Mouse (Mus musculus) neural tube, embryonic 11.5 days (tissue): ENCODE measurements around the gene Arhgap11a. TPM values are rescaled to one million over a fixed set of nuclear protein-coding genes. Genes with fewer than 3 reads are reported as not detected.

Source experiments
- ATAC-seq: fragments of 200-750 bp; cut with Nextera tagmentation; 2 replicates; pipeline ENCODE4 v1.8.0; 2017; ENCODE audit warnings: moderate number of reproducible peaks, mild to moderate bottlenecking, moderate TSS enrichment, moderate library complexity; ENCODE audit not compliant: insufficient read depth, low FRiP score, low TSS enrichment
- DNase-seq: peaks from one replicate; pipeline ENCODE4 v3.0.0-alpha.2; 2015; ENCODE audit warnings: low spot score
- H3K27ac ChIP-seq: fragments of 300-500 bp; sonication (generic); 2 replicates; pipeline ENCODE4 v1.5.1; 2014; ENCODE audit warnings: low read depth, mild to moderate bottlenecking, low read length
- H3K27me3 ChIP-seq: fragments of 300-500 bp; sonication (generic); 2 replicates; pipeline ENCODE4 v1.6.1; 2014; ENCODE audit warnings: mild to moderate bottlenecking, low read length, mixed read lengths; ENCODE audit not compliant: control insufficient read depth, insufficient read depth
- H3K36me3 ChIP-seq: fragments of 300-500 bp; sonication (generic); 2 replicates; pipeline ENCODE4 v1.6.1; 2014; ENCODE audit warnings: mild to moderate bottlenecking, low read length, moderate library complexity, mixed read lengths; ENCODE audit not compliant: control insufficient read depth, insufficient read depth
- H3K4me1 ChIP-seq: fragments of 300-500 bp; sonication (generic); 2 replicates; pipeline ENCODE4 v1.6.1; 2014; ENCODE audit warnings: low read length, mixed read lengths; ENCODE audit not compliant: control insufficient read depth, insufficient read depth
- H3K4me2 ChIP-seq: fragments of 300-500 bp; sonication (generic); 2 replicates; pipeline ENCODE4 v1.6.1; 2014; ENCODE audit warnings: low read depth, mild to moderate bottlenecking, moderate library complexity
- H3K4me3 ChIP-seq: fragments of 300-500 bp; sonication (generic); 2 replicates; pipeline ENCODE4 v1.5.1; 2014; ENCODE audit warnings: low read depth, low read length
- H3K9ac ChIP-seq: fragments of 300-500 bp; sonication (generic); 2 replicates; pipeline ENCODE4 v1.6.1; 2014; ENCODE audit warnings: mild to moderate bottlenecking, low read length
- H3K9me3 ChIP-seq: fragments of 300-500 bp; sonication (generic); 2 replicates; pipeline ENCODE4 v1.6.1; 2016; ENCODE audit warnings: low read length; ENCODE audit not compliant: control insufficient read depth
- WGBS: fragments of 180-500 bp; shearing (Covaris S2); extraction: QIAGEN DNeasy Blood & Tissue Kit; methylation state at CpG from one replicate; pipeline ENCODE4 v1.1.7; 2014; 5-methylcytosine and 5-hydroxymethylcytosine counted together
- polyA plus RNA-seq: library from polyadenylated mRNA; unstranded; fragments of >200 nt; fragmentation: Nextera tagmentation; extraction: Ambion mirVana; gene quantifications from 2 replicates; pipeline ENCODE4 v1.2.1, GENCODE M21; 2014

Gene Arhgap11a
- polyA plus RNA-seq, 1 experiment from 2014 or later = 6.2 TPM

DNA sequence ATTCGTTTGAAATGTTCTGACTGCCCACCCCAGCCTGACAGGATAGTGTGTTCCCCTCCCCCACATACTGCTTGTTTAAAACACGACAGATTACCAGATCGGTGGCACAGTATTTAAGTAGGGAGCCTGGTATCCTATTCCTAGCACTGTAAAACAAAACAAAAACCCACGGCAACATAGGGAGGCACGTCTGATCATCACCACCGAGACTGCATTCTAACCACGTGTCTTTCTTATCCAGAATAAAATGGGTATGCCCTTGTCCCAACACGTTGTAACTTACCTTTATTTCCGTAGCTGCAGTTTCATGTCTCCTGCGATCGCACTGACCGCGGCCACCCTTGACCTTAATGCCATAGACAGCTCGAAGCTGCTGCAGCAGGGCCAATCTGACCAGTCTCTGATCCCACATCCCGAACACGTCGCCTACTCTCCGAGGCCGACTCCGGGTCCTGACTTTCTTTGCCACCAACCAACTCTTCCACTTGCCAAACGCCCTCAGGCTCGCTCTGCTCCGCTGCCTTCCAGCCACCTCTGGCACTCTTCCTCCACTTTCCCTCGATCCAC lies 700 bp downstream of the Arhgap11a start:
- under 1% methylated on average over 24 of the region's 24 CpGs for WGBS
- Histone ChIP-seq H3K9ac (peak overlapping the region; percentile 63), H3K36me3 (no peaks in the 10 kb centered on the region), H3K4me1 (peaks cover 16% of the 10 kb centered on the region), H3K4me2 (peak overlapping the region; percentile 79), H3K27me3 (no peaks in the 10 kb centered on the region), H3K4me3 (peak overlapping the region; percentile 79), H3K27ac (no peak overlapping the region), H3K9me3 (no peaks in the 10 kb centered on the region)
- DNase-seq = no peak
- peak; percentile 5; the same call in 1 of the 2 replicates for ATAC-seq

GRCm38 (mm10) chr2:113845081-113845480 lies 3.4 kb downstream of the Arhgap11a start:
- ATAC-seq (no peak), DNase-seq (no peak)
- no peak overlapping the region for H3K4me2 ChIP-seq
- no peaks in the 10 kb centered on the region for H3K27me3 ChIP-seq
- no peaks in the 10 kb centered on the region for H3K9me3 ChIP-seq
- H3K36me3 ChIP-seq = no peaks in the 10 kb centered on the region
- H3K4me1 ChIP-seq = peaks cover 16% of the 10 kb centered on the region
- no peak overlapping the region for H3K4me3 ChIP-seq
- WGBS = 87% methylated on average over 4 of the region's 4 CpGs
- H3K9ac ChIP-seq = no peak overlapping the region
- H3K27ac ChIP-seq = no peak overlapping the region

DNA sequence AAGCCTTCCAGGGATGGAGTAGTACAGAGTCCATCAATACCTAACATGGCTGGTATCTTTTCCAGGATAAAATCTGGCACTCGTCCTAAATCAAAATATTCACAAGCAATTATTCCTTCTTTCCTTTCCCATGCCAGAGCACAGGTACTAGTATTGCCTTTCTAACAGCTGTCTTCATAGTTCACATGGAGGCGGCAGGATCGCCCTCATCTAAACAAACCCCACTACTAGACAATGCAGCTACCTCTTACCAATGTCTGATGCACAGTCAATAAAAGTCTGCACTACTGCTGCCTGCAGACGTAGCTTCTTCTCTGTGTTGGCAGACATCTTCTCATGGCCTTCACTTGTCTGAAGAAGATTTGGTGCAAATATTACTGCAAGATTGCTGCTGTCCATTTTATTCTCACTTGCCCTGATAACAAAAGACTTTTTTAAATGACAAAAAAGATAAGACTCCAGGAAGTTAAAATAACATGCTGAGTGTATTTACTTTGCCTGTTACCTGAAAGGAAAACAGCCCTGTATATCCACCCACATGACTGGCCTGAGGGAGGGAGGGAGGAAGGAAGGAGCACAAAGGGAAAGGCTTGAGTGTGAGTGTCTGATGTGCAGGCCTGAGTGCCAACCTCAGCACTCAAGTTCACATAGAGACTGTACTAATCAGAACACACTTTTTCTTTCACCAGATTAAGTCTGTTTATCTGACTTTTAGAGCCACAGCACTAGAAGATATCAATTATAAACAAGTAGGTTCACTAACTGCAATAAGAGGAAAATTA lies 6.6 kb downstream of the Arhgap11a start:
- Histone ChIP-seq H3K9ac (no peak overlapping the region), H3K27me3 (no peaks in the 10 kb centered on the region), H3K36me3 (no peaks in the 10 kb centered on the region), H3K4me3 (no peak overlapping the region), H3K9me3 (no peaks in the 10 kb centered on the region), H3K4me1 (peaks cover 6% of the 10 kb centered on the region), H3K27ac (no peak overlapping the region), H3K4me2 (no peak overlapping the region)
- ATAC-seq (no peak), DNase-seq (no peak)
- 89% methylated on average over 4 of the region's 4 CpGs for WGBS

- no peaks in the 10 kb centered on the region; the same call in 1 of the 2 replicates for H3K36me3 ChIP-seq
- H3K9me3 ChIP-seq = no peaks in the 10 kb centered on the region
- WGBS = 81% methylated on average over 4 of the region's 4 CpGs
- H3K9ac ChIP-seq = no peak overlapping the region
- H3K4me1 ChIP-seq = no peaks in the 10 kb centered on the region
- ATAC-seq (no peak), DNase-seq (no peak)
- H3K27ac ChIP-seq = no peak overlapping the region
- H3K27me3 ChIP-seq = no peaks in the 10 kb centered on the region
- no peak overlapping the region for H3K4me3 ChIP-seq
- H3K4me2 ChIP-seq = no peak overlapping the region
Observed at GRCm38 (mm10) chr2:113839488-113839887, 9.0 kb downstream of the Arhgap11a start.

GRCm38 (mm10) chr2:113835219-113835618 lies 13.2 kb downstream of the Arhgap11a start:
- 86% methylated on average over 3 of the region's 3 CpGs for WGBS

GRCm38 (mm10) chr2:113828943-113829882 lies 19.2 kb downstream of the Arhgap11a start, which contains the start of gene Scg5:
Gene Scg5 (minus strand): TSS chr2:113829121.
- Histone ChIP-seq H3K4me1 (peaks cover 4% of the 10 kb centered on the region), H3K27me3 (no peaks in the 10 kb centered on the region), H3K36me3 (0 out of 2 replicates have a peak, but pooled peaks cover 2% of the 10 kb centered on the region), H3K9me3 (no peaks in the 10 kb centered on the region), H3K9ac (peak within 1 kb of the TSS; percentile 70), H3K4me3 (peak within 1 kb of the TSS; percentile 47), H3K27ac (peak within 1 kb of the TSS; percentile 79), H3K4me2 (peak within 1 kb of the TSS; percentile 57)
- peak; percentile 95 for ATAC-seq
- peak; percentile 90 for DNase-seq
- 9% methylated on average over 23 of the region's 23 CpGs for WGBS

More at GRCm38 (mm10) chr2:113835219-113835618, 13.2 kb downstream of the Arhgap11a start:
- Histone ChIP-seq H3K9me3 (no peaks in the 10 kb centered on the region), H3K27ac (no peak overlapping the region), H3K4me2 (no peak overlapping the region), H3K36me3 (peaks cover 2% of the 10 kb centered on the region; the same call in 1 of the 2 replicates), H3K27me3 (no peaks in the 10 kb centered on the region), H3K4me3 (no peak overlapping the region), H3K4me1 (no peaks in the 10 kb centered on the region), H3K9ac (no peak overlapping the region)
- no peak for ATAC-seq
- DNase-seq = no peak

DNA sequence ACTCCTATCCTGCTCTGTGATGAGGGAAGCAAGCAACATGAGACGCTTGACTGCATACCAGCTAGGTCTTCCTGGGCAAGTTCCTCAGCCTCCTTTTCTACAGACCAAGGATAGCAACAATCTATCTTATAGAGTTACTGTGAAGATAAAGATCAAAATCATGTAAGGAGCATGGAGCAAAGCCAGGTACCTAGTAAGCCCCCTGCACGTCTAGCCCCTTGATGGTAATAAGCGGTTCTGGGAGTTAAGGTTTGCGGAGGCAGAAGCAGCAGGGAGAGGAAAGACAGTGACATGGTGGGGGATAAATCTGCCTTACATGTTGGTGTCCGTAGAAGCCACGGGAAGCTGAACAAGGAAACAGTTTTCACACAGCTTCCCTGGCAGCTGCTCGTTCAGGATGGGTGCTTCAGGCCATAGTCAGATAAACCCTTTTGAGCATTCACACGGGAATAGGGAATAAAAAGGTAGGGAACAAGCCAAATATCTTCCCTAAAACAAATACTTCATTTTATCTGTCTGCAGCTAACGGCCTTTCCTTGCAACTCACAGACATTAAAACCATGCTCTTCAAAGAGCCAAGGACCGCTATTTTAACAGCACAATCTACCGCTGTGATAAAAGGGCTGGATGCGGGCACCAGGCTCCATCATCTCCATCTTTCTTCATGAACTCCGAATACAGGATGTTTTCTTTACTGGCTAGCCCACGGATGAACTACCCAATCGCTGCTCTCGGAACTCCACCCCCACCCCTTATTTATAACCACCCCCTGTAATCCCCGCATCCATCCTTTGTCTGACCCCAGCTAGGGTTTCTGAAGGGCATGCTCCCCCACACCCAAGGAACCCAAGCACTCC lies 20.1 kb downstream of the Arhgap11a start:
- Histone ChIP-seq H3K4me3 (peak overlapping the region; percentile 47), H3K9ac (peak overlapping the region; percentile 70), H3K4me1 (peaks cover 4% of the 10 kb centered on the region), H3K9me3 (no peaks in the 10 kb centered on the region), H3K27ac (peak overlapping the region; percentile 79), H3K36me3 (0 out of 2 replicates have a peak, but pooled peaks cover 2% of the 10 kb centered on the region), H3K27me3 (no peaks in the 10 kb centered on the region), H3K4me2 (peak overlapping the region; percentile 57)
- DNase-seq (no peak), ATAC-seq (peak; percentile 88)
- WGBS = 10% methylated on average over 17 of the region's 17 CpGs

- WGBS = 0% methylated on average over 2 of the region's 2 CpGs
- H3K9me3 ChIP-seq = no peaks in the 10 kb centered on the region
- peak; percentile 47 for DNase-seq
- ATAC-seq = no peak
- no peaks in the 10 kb centered on the region for H3K27me3 ChIP-seq
- no peak overlapping the region for H3K4me3 ChIP-seq
- no peak overlapping the region for H3K4me2 ChIP-seq
- H3K9ac ChIP-seq = no peak overlapping the region
- no peaks in the 10 kb centered on the region for H3K36me3 ChIP-seq
- H3K27ac ChIP-seq = no peak overlapping the region
- peaks cover 4% of the 10 kb centered on the region for H3K4me1 ChIP-seq
Observed at GRCm38 (mm10) chr2:113823909-113824308, 24.6 kb downstream of the Arhgap11a start.
